Mouse (Mus musculus) lung, postnatal 0 days (tissue): ENCODE data around the gene Ptgfrn. TPM values are rescaled to one million over a fixed set of nuclear protein-coding genes. Genes with fewer than 3 reads are reported as not detected.

Experiments
- ATAC-seq: fragments of 200-750 bp; cut with Nextera tagmentation; 2 replicates; pipeline ENCODE4 v1.8.0; 2017; ENCODE audit warnings: moderate library complexity
- DNase-seq: peaks from one replicate; pipeline ENCODE4 v3.0.0-alpha.2; 2016; ENCODE audit warnings: low spot score
- H3K27ac ChIP-seq: fragments of 300-500 bp; sonication (generic); 2 replicates; pipeline ENCODE4 v1.5.1; 2014; ENCODE audit warnings: antibody characterized with exemption, mild to moderate bottlenecking, low read length, mixed read lengths
- H3K27me3 ChIP-seq: fragments of 300-500 bp; sonication (generic); replicated peaks from 2 replicates; pipeline ENCODE4 v1.6.1; 2014; ENCODE audit warnings: low read length, mixed read lengths; ENCODE audit not compliant: insufficient read depth
- H3K36me3 ChIP-seq: fragments of 300-500 bp; sonication (generic); 2 replicates; pipeline ENCODE4 v1.6.1; 2014; ENCODE audit warnings: low read length, mixed read lengths; ENCODE audit not compliant: insufficient read depth
- H3K4me1 ChIP-seq: fragments of 300-500 bp; sonication (generic); 2 replicates; pipeline ENCODE4 v1.6.1; 2014; ENCODE audit warnings: antibody characterized with exemption, low read depth, low read length, mixed read lengths; ENCODE audit not compliant: insufficient read depth
- H3K4me2 ChIP-seq: fragments of 300-500 bp; sonication (generic); replicated peaks from 2 replicates; pipeline ENCODE4 v1.6.1; 2014; ENCODE audit warnings: low read depth, mild to moderate bottlenecking, low read length, moderate library complexity, mixed read lengths
- H3K4me3 ChIP-seq: fragments of 300-500 bp; sonication (generic); 2 replicates; pipeline ENCODE4 v1.5.1; 2014; ENCODE audit warnings: low read depth, low read length
- H3K9ac ChIP-seq: fragments of 300-500 bp; sonication (generic); replicated peaks from 2 replicates; pipeline ENCODE4 v1.6.1; 2014; ENCODE audit warnings: low read depth, mild to moderate bottlenecking
- H3K9me3 ChIP-seq: fragments of 300-500 bp; sonication (generic); 2 replicates; pipeline ENCODE4 v1.6.1; 2016; ENCODE audit warnings: low read length, mixed read lengths
- CTCF ChIP-seq: IDR thresholded peaks from 2 replicates; pipeline ENCODE4 v1.5.1; 2016; ENCODE audit warnings: antibody characterized with exemption, mild to moderate bottlenecking
- EP300 ChIP-seq: IDR thresholded peaks from 2 replicates; pipeline ENCODE4 v1.6.1; 2016; ENCODE audit warnings: antibody characterized with exemption, mild to moderate bottlenecking, control low read depth
- WGBS: fragments of 180-500 bp; shearing (Covaris S2); extraction: QIAGEN DNeasy Blood & Tissue Kit; methylation state at CpG from one replicate; pipeline ENCODE4 v1.1.7; 2014; 5-methylcytosine and 5-hydroxymethylcytosine counted together
- polyA plus RNA-seq: library from polyadenylated mRNA; unstranded; fragments of >200 nt; fragmentation: Nextera tagmentation; extraction: Ambion mirVana; gene quantifications from 2 replicates; pipeline ENCODE4 v1.2.1, GENCODE M21; 2015

Gene Ptgfrn
- polyA plus RNA-seq, 1 experiment from 2014 or later, result 10.2 TPM

DNA sequence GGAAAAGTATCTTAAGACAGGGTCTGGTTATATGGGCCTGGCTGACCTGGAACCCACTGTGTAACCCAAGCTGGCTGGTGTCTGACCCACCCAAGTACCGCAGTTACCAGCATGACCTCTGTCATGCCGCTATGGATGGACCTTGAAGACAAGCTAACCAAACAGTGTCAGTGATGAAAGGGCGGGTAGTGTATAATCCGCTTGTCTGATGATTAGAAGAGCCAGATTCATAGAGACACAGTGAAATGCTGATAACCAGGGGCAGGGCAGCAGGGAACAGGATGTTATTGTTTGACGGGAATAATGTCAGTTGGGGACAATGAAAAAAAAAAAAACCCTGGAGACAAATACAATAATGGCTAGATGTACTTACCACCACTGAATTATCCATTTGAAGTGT lies 21.7 kb upstream of the Ptgfrn start:
- no peaks in the 10 kb centered on the region for H3K4me1 ChIP-seq
- H3K27me3 ChIP-seq, result no peaks in the 10 kb centered on the region
- H3K36me3 ChIP-seq, result no peaks in the 10 kb centered on the region
- no peak overlapping the region for H3K4me2 ChIP-seq
- peak overlapping the region; percentile 64; the same call in 1 of the 2 replicates for H3K27ac ChIP-seq
- peak; percentile 87 for TF ChIP-seq EP300
- no peak for TF ChIP-seq CTCF
- 57% methylated on average over 5 of the region's 5 CpGs for WGBS
- no peak overlapping the region for H3K4me3 ChIP-seq
- DNase-seq (peak; percentile 51), ATAC-seq (peak; percentile 61)
- no peak overlapping the region for H3K9ac ChIP-seq
- H3K9me3 ChIP-seq, result no peaks in the 10 kb centered on the region

DNA sequence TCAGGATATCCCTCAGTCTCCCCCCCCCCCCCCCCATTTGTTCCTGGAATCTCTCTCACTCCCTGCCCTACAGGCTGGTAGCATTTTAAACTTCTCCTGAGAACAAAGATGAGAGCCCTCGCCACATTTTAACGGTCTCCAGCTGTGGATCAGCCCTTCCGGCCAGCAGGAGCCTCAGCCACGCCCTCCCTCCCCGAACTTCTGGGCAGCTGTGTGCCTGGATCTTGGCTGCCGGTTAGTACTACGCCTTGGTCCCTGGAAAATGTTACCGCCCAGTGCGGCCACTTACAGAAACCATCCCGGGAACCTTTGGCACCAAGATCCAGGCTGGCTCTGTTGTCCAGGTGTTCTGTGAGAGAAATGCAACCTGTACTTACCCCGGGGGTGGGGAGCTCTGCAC lies 20.4 kb upstream of the Ptgfrn start:
- TF ChIP-seq EP300 (no peak), CTCF (peak; percentile 18; the same call in 1 of the 2 replicates)
- H3K27ac ChIP-seq, result 0 out of 2 replicates have a peak overlapping the region, but pooled peaks have one; percentile 32

DNA sequence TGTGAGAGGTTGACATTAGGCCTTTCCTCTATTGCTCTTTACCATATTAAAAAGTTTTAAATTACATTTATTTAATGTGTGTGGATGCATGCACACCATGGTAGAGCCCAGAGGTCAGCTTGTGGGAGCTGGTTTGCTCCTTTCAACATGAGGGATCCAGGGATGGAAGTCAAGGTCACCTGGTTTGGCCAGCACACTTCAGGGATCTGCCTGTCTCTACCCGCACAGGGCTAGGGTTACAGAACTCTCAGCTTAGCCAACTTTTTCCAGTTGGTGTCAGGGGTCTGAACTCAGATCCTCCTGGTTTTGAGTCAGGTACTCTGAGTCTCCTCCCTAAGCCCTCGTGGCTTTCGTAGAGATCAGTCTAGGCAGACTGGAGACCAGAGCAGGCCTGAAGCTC lies 19.5 kb upstream of the Ptgfrn start:
- no peaks in the 10 kb centered on the region for H3K4me1 ChIP-seq
- no peak overlapping the region for H3K9ac ChIP-seq
- H3K27ac ChIP-seq, result no peak overlapping the region
- DNase-seq, result no peak
- no peaks in the 10 kb centered on the region for H3K9me3 ChIP-seq
- no peak overlapping the region for H3K4me3 ChIP-seq
- ATAC-seq, result no peak
- H3K27me3 ChIP-seq, result no peaks in the 10 kb centered on the region
- TF ChIP-seq CTCF, result no peak
- 65% methylated on average over 3 of the region's 3 CpGs for WGBS
- H3K36me3 ChIP-seq, result no peaks in the 10 kb centered on the region
- no peak overlapping the region for H3K4me2 ChIP-seq

More for the DNA sequence above, 20.4 kb upstream of the Ptgfrn start:
- Histone ChIP-seq H3K9me3 (no peaks in the 10 kb centered on the region), H3K4me3 (no peak overlapping the region), H3K9ac (no peak overlapping the region), H3K4me1 (no peaks in the 10 kb centered on the region), H3K4me2 (peak overlapping the region; percentile 37), H3K27me3 (no peaks in the 10 kb centered on the region), H3K36me3 (no peaks in the 10 kb centered on the region)
- ATAC-seq (peak; percentile 92), DNase-seq (peak; percentile 87)
- 2% methylated on average over 11 of the region's 11 CpGs for WGBS

DNA sequence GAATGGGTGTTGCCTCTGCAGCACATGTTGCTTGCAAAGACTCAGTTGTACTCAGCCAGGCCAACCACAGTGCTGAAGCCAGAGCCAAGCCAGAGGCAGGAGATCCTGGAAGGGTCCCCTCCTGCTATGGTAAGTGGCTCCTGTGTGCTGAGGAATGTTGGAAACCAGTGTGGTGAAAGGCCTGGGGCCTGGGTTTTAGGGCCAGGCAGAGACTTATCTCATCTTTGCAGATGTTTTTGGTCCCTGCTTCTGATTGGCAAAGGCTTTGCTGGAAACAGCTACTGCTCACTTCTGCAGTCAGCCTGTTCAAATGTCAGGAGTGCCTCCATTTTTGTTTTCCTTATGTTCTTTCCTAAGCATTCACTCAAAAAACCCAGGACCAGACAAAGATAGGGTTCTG lies 19.0 kb upstream of the Ptgfrn start:
- TF ChIP-seq EP300 (no peak), CTCF (no peak)
- Histone ChIP-seq H3K27me3 (no peaks in the 10 kb centered on the region), H3K36me3 (no peaks in the 10 kb centered on the region), H3K27ac (no peak overlapping the region), H3K4me2 (no peak overlapping the region), H3K4me1 (no peaks in the 10 kb centered on the region), H3K9ac (no peak overlapping the region), H3K9me3 (no peaks in the 10 kb centered on the region), H3K4me3 (no peak overlapping the region)
- DNase-seq, result no peak
- ATAC-seq, result no peak

DNA sequence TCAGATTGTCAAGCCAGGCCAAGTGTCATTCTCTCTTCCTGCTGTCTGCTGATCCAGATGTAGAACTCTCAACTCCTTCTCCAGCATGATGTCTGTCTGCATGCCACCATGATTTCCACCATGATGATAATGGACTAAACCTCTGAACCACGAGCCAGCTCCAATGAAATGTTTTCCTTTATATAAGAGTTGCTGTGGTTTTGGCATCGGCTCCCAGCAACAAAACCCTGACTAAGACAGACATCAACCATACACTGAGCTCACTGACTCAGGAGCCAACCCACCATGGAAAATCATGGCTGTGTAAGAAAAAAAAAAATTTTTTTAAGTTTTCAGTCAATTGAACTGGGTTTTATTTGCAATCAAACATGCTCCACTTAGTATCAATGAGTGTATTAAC lies 17.7 kb upstream of the Ptgfrn start:
- DNase-seq, result no peak
- H3K9me3 ChIP-seq, result no peaks in the 10 kb centered on the region
- no peaks in the 10 kb centered on the region for H3K36me3 ChIP-seq
- H3K4me2 ChIP-seq, result no peak overlapping the region
- H3K27me3 ChIP-seq, result no peaks in the 10 kb centered on the region
- H3K4me3 ChIP-seq, result no peak overlapping the region
- no peak for ATAC-seq
- WGBS, result 86% methylated on average over 2 of the region's 2 CpGs
- no peak overlapping the region for H3K27ac ChIP-seq
- H3K4me1 ChIP-seq, result no peaks in the 10 kb centered on the region
- TF ChIP-seq CTCF, result no peak
- TF ChIP-seq EP300, result no peak
- H3K9ac ChIP-seq, result no peak overlapping the region

DNA sequence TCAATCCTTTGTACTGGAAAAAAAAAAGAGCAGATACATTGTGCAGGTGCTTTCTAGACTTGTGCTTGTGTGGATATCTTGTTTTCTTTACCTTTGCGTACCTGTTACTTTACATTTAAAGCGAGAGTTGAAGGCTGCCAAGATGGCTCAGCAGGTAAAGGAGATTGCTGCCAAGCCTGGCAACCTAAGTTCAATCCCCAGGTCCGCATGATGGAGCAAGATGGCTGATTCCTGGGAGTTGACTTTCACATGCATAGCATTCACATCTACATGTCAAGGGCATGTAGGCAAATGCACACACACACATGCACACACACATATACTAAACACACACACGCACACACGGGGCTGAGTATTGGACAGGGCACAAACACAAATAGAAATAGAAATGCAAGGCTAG lies 14.6 kb upstream of the Ptgfrn start:
- WGBS, result 91% methylated on average over 5 of the region's 5 CpGs
- Histone ChIP-seq H3K4me3 (no peak overlapping the region), H3K9ac (no peak overlapping the region), H3K9me3 (no peaks in the 10 kb centered on the region), H3K27ac (no peak overlapping the region), H3K4me1 (no peaks in the 10 kb centered on the region), H3K36me3 (no peaks in the 10 kb centered on the region), H3K27me3 (no peaks in the 10 kb centered on the region), H3K4me2 (no peak overlapping the region)
- ATAC-seq (no peak), DNase-seq (no peak)
- TF ChIP-seq EP300 (no peak), CTCF (no peak)

DNA sequence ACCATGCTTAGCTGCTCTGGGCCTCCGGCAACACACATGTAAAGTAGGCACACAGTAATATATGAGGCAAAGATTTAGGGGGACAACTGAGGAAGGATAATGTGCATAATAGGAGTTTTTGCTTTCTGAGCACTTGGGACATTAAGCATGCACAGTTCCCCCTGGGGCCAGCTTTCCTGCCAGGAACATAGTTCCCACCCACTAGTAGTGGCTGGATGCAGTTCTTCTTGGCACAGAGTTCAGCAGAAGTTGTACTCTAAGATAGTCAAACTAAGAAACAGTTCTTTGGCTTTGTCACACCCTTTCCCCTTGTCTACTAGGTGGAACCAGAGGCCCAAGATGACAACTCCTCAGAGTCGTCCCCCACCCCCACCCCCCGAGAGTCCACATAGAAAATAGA lies 12.4 kb upstream of the Ptgfrn start:
- H3K9me3 ChIP-seq, result no peaks in the 10 kb centered on the region
- no peak overlapping the region for H3K9ac ChIP-seq
- no peaks in the 10 kb centered on the region for H3K36me3 ChIP-seq
- no peak overlapping the region for H3K27ac ChIP-seq
- no peak overlapping the region for H3K4me2 ChIP-seq
- no peaks in the 10 kb centered on the region for H3K4me1 ChIP-seq
- H3K27me3 ChIP-seq, result no peaks in the 10 kb centered on the region
- H3K4me3 ChIP-seq, result no peak overlapping the region
- DNase-seq, result no peak
- 74% methylated on average over 3 of the region's 3 CpGs for WGBS
- ATAC-seq, result no peak
- no peak for TF ChIP-seq EP300
- TF ChIP-seq CTCF, result no peak
